Mouse (Mus musculus) neutrophil, adult 5-6 weeks (primary cell): ENCODE data around the gene Col25a1. TPM values are rescaled to one million over a fixed set of nuclear protein-coding genes. Genes with fewer than 3 reads are reported as not detected.

Experiments
- ATAC-seq: fragments of 151-379, 151-347 bp; 2 replicates; pipeline ENCODE4 v1.8.0; 2017; ENCODE audit warnings: mild to moderate bottlenecking, moderate TSS enrichment; ENCODE audit not compliant: insufficient number of reproducible peaks, poor library complexity, low FRiP score, severe bottlenecking; ENCODE audit errors: extremely low read depth
- total RNA-seq: library from RNA; stranded (forward); fragments of 200-1000 nt; gene quantifications from 2 replicates; pipeline ENCODE4 v1.2.3, GENCODE M21; 2017

Col25a1 gene
- total RNA-seq, 1 experiment from 2014 or later = not detected

DNA sequence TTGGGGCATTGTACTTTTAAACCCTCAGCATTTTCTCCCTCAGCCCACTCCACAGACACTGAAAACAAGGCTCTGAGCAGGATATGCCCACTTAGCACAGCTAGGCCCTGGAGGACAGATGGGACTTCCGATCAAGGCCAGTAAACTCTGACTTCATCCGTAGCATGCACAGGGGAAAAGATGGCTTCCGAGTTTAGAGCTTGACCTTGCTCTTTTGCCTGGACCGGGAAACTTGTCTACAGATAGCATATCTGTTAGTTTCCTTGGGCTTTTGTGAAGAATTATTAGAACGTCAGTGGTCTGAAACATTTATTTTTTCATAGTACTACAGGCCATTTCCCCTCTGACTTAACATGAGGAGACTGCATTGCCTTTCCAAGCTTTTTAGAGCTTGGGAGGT lies 159.4 kb downstream of the Col25a1 start:
- no peak for ATAC-seq

DNA sequence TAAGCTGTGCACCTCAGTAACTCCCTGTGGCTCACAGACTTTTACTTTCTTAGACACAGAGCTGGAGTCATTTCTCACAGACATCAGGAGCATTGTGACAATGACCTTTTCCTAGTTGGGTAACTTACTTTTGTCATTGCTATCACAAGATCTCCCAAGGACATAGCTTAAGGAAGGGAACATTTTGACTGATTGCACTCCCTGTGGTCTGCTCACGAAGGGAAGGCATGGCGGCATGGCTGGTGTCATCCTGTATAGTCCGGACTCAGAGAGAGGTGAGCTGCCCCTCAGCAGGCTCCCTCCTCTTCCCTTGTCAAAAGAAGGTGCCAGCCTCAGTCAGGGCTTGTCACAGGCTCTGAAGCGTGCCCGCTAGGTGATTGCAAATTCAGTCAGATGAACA lies 160.6 kb downstream of the Col25a1 start:
- ATAC-seq = no peak

DNA sequence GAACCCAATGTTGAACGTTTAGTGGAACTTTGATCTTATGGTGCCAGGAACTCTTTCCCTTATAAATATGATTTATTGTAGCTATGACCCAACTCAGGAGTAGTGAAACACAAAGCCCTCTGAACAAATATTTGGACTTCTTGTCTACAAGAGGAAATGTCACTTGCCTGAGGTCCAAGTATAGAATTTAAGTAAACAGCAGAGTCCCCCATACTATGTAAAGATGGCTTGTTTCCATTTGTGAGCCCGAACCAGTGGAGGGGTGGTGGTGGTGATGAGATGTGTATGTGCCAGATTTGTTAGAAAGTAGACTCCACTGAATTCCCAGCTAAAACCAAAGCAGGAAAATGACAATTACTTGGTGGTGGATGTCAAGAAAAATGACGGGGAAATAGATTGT lies 169.2 kb downstream of the Col25a1 start:
- no peak for ATAC-seq

DNA sequence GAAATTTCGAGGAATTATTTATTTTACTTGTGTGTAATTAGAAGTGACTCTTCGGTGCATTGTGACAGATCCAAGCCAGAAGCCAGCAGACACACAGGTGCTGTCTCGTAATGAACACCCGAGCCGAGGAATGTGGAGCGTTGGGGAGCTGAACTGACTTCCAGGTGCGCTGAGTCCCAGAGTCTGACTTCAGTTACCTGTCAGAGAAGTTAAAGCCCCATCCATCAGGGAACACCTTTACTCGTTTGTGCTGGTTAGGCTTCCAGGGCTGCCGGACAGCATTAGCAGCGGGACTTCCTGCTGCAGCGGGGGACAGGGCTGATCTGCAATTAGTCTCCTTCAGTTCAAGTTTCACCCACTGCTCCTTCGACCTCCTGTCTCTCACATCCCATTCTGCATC lies 172.3 kb downstream of the Col25a1 start:
- no peak for ATAC-seq

DNA sequence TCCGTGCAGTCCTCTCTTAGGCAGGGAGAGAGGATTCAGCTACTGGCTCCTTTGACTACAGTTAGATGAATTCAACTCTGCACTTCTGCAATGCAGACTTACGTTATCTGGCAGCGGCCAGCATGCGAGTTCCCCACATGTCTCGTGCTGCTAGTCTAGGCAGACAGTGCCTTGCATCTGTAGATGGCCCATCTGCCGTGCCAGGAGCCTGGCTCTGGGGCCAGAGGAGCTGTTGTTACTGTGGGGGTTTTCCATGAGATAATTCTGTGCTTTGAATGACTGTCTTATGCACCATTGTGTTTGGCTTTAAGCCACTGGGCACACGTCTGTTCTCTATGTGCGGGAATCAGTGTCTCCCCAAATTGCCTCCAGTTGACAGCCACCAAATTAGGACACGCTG lies 173.5 kb downstream of the Col25a1 start:
- ATAC-seq = no peak

DNA sequence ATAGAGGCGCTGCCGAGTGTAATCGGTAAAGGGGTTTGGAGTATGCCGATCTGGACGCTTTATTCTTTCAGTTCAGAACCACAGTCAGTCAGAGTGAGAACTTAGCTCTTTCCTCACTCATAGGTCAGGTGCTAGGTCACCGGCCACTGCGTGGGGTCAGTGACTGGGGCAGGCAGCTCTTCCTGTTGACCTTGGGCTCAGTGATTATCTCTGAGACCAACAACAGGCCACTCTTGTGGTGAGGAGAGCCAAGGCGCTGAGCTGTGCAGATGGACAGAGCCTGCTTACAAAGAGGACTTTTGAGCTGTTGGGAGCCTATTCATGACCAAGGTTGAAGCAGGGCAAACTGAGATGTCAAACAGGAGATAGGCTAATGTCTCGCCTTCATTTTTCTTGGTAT lies 174.4 kb downstream of the Col25a1 start:
- no peak for ATAC-seq

DNA sequence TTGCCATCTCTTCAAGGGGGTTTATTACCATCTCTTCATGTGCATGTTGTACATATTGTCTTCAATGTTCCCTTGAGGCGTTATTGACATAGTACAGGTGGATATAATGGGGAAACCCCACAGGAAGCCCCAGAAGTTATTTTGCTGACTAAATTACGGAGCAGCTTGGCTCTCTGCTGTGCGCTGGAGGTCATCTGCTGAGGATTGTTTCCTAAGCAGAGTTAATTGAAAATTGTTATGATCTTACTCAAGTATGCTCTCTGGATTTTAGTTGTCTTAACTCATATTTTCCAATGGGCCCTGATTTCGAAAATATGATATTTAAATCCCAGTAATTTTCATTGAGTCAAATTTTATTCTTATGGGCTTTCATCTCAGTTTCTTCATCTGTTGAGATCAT lies 178.0 kb downstream of the Col25a1 start:
- no peak for ATAC-seq

DNA sequence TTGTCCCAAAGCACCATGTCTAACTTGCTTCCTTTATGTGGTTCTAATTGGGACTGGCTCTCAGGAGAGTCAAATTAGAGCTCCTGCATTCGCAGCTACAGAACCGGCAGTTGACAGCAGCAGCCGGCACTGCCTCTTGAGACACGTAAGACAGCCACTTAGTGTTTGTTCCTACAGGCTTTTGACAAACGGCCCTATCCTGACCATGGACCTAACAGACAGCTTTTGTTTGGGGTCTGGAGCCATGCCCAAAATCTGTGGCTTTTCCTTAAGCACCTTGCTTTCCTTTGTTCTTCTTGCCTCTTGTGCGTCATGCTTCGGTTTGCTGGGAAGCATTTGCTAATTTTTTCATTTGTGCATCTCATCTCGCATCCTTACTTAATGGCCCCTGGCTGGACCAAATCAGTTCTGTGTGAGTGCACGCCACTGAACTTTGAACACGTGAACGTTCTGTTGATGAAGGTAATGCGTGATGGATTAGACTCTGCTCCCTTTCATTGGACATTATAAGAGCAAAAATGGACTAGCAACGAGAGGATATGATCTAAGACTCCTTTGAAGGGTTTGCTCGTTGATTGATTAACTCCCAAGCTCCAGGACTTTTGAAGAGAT lies 179.5 kb downstream of the Col25a1 start:
- no peak for ATAC-seq

DNA sequence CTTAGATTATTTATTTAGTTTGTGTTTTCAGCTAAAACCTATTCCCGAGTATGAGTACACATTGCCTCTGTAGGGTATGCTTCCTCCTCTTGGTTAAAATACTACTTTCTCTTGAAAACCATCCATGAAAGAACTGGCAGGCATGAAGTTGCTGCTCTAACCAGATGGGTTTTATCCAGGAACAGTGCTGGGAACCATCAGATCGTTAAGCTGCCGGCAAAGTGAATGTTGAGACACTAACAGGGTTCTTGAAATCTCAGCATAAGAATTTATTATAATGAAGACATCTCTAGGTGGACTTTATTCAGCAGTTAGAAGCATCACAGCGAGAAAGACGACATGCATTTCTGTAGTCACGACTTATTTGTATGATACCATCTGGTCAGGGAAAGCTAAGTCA lies 181.9 kb downstream of the Col25a1 start:
- ATAC-seq = no peak

DNA sequence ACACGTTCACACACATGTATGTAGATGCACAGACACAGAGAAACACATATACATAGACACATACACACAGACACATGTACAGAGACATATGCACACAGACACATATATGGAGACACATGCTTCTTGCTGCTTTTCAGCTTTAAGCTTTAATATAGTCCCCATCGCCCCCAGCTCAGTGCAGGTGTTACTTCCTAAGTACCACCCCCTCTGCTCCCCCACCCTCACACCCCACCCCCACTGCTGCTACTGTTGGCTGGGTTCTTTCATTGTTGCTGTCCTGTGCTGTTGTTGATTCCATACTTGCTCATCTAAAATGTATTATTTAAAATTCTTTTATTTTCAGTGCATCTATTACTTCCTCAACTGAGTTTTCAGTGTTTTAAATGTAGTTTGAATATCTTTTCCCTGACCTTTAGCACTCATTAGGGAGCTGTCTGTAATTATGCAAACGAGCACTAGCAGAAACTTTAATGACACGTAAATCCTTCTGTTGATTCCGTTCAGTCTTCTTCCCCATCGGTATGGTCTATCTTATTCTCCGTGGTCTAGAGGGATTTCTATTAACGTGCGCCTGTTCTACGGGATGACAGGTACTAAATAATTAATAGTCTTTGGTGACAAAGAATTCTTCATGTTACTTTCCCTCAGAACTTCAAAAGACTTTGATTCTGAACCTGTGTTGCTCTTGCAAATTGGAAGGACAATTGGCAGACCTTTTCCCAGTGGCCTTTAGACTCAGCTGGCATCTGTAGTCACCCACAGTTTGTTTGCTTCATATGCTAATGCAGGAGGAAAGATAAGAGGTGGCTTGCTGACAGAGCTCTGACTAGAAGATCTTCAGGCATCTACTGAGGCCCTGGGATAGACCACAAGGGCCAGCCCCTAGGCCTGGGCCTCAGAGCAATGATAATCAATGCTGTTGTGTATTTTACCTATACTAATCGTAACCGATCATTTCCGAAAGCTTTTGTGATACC lies 196.0 kb downstream of the Col25a1 start:
- no peak for ATAC-seq

DNA sequence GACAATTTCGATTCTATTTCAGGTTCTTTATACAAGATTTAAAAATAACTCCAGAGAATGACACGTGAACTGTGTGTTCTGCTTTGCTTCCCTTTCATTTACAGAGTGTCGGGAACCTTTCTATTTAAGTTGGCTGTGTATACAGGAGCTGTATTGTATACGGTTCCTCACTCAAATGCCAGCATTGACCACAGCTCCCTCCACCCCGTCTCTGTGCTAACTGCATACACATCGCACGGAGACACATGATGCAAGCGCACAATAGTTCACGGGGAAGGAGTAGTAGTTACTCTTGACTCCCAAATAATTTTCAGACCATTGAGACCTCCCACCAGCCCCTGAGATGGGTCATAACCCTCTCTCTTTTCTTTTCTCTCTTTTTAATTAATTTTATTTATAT lies 197.6 kb downstream of the Col25a1 start:
- no peak for ATAC-seq

DNA sequence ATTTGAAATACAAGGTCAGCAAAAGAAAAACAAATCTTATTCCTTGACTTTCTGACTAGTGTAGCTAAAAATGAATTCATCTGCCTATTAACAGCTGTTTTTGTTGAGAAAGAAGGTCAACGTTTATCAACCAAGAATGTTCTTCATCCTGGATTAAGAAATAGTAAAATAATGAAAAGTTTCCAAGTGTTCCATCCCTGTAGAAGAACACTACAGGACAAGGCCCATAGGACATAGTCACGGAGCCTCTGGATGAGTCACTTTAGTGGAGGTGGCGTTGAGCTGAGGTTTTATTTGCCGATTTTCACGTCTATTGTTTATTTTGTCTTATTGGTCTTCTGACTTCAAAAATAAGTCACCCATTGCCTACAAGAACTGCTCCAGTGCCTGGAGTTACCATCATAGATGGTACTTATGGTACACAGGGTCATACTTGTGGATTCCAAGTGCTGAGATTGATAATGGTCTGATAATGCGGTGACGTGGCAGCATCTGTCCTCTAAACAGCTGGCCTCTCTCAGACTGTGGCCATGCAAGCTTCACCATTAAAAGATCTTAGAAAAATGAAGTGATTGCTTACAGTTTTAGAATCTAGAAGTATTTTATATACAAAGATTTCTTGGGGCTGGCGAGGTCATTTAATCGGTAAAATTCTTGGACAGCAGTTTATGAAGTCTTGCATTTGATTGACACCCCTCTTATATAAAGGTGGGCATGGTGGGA lies 198.7 kb downstream of the Col25a1 start:
- ATAC-seq = no peak

DNA sequence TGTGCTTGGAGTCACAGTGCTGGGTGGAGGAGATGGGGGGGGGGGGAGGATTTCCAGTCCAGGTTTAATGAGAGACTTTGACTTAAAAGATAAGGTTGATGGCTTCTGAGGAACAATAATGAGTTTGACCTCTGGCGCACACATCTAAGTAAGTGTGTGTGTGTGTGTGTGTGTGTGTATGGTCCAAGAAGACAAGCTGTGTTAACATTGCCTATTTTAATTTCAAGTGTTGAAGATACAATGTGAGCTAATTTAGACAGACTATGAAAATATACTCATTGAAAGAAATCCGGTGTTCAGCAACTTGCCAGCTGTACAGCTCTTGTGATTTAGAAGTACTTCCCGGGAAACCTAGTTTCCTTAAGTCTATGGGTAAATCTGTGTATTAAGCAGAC lies 199.3 kb downstream of the Col25a1 start:
- no peak for ATAC-seq

DNA sequence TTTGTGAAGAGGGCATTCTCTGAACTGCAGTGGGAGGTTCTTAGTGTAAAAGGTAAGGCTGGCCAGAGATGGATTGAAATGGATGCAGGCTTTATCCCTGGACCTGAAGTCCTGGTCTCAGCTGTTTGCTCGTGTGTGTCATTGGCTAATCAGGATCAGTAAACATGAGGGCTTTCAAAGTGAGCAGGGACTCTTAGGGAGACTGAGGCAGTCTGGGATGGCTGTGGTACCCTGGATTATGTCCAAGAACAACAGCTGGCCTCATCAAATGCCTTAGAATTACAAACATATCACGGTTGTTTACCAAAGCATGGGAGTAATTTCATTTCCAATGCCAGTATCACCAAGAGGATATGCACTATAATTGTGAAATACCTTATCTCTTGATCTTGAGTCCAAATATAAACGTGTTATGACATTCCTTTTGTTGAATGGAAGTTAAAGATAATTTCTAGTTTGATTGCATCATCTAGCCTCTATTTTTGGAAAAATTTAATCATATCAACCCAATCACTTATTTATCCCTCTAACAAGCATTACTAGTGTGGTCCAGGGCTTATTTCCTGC lies 201.1 kb downstream of the Col25a1 start:
- ATAC-seq = no peak

DNA sequence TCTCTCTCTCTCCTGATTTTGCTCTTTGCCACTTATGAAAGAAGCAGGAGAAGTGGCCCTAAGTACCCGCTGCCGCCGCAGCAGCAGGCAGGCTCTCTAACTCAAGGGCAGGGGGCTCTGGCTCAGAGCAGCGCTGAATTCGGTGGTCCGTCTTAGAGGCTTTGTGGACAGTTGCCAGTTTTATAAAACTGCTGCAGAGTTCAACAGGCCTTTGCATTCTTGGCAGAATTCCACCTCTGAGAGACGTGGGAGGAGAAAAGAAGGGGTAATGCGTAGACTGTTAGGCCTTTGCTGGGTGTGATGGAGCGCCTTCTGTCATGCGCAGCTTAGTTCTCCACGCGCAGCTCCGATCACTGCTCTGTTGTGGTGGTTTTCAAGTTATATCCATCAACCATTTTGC lies 206.6 kb downstream of the Col25a1 start:
- no peak for ATAC-seq

DNA sequence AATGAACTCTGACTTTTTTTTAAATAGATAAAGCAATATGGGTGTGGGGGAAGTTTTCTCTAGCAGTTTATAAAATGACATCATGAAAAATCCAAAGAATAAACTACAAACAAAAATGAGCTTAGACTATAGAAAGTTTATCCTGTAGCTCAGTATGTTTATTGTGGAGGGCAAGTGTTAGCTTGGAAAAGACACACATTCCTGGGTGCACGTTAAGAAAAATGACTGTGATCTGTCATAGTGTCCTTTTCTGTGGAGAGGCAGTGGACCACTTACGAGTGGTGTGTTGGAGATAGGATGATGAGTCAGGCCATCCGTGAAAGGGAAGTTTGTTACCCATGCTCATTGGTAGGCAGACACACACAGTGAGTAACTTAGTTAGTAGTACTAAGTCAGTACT lies 207.1 kb downstream of the Col25a1 start:
- no peak for ATAC-seq

DNA sequence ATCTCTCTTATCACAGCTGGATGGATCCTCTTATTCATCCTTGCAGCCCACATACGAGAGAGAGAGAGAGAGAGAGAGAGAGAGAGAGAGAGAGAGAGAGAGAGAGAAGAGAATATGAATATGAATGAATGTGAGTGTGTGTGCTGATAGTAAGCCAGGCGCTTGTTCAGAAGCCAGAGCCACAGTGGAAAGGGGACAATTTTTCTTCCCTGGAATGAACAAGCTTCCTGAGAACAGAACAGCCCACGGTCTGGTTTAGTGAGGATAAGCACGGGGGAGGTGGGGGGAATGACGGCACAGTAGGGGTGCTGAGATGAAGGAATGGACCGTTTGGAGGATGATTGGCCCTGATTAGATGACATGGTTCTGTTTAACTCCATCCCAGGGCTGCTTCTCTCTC lies 218.9 kb downstream of the Col25a1 start:
- ATAC-seq = no peak

DNA sequence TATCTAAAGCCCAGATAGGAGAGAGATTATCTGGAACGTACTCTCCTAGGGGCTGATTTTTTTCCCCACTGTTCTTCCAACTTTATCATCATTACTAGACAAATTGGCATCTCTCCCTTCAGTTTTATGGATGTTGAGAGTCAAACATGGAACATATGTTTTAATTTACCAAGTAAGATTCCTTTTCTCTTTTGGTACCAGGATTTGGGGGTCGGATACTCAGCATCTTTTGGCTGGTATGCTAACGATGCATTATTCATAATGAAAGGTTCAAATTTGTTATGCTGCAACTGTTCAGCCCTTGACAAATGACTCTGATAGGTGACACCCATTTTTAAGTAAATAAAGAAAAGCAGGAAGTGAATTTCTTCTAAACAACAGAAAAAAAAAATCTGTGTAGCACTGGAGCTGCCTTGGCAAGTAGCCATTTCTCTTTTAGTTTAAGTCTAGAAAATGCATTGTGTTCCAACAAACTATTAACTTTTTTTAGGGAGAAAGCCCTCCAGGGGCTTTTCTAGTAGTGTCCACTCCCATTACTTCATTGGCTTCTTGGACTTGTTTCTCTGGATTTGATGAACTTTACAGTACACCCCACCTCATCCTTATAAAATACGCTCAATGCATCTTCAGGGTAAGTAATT lies 223.2 kb downstream of the Col25a1 start:
- no peak for ATAC-seq

DNA sequence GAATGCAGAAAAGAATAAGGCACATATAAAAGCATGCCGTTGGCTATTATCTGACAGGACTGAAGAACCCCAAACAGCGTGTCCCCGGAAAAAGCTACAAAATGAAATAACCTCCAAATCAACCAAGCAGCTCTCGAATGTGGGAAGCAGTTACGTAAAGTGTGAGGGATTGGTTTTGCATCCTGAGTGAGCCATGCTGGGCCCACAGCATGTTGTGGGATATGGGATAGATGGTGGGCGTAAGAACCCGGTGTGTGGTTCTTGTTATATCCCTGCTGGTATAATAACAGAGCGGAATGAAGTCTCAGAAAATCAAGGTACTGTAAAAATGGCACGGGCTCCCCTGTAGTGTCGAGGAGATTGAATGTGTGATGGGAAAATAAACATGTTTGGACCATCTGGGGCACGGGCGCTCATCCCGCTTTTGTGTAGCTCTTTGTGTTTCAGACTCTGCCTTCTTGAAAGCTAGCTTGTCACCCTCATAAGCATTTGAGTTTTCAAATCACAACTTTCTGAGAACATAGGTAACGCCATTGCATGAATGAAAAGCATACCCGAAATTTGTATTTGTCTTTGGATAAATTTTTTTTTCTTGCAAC lies 225.4 kb downstream of the Col25a1 start:
- ATAC-seq = no peak
